Mouse (Mus musculus): ENCODE data around the gene Aldh16a1. TPM values are rescaled to one million over a fixed set of nuclear protein-coding genes. Genes with fewer than 3 reads are reported as not detected.
"Not testable (repeated sequence)": the region's sequence is repeated elsewhere in the genome, so short reads cannot be mapped to it uniquely, and the experiment has no call there.

The Aldh16a1 gene
- polyA plus RNA-seq, 1 experiment from 2014 or later: 18.8 TPM

- Histone ChIP-seq H3K4me2 (ENCODE audit: low read length) (peak overlapping the region; percentile 83), H3K4me1 (ENCODE audit: control insufficient read depth, insufficient read depth, low read depth, low read length) (peaks cover 37% of the 10 kb centered on the region), H3K4me3 (ENCODE audit: low read length) (peak overlapping the region; percentile 89), H3K27me3 (replicated peaks; ENCODE audit: control insufficient read depth, insufficient read depth, low read length) (no peaks in the 10 kb centered on the region), H3K27ac (ENCODE audit: low read depth, low read length) (peak overlapping the region; percentile 18; the same call in 1 of the 2 replicates), H3K9me3 (ENCODE audit: control insufficient read depth, low read length) (no peaks in the 10 kb centered on the region), H3K9ac (ENCODE audit: low read depth, low read length) (peak overlapping the region; percentile 100), H3K36me3 (ENCODE audit: control insufficient read depth, insufficient read depth, low read length) (peaks cover 28% of the 10 kb centered on the region)
- 50% methylated on average over 21 of the region's 21 CpGs for WGBS
- no peak for ATAC-seq
Observed at GRCm38 (mm10) chr7:45126844-45127699, 27.3 kb downstream of the Aldh16a1 start.

DNA sequence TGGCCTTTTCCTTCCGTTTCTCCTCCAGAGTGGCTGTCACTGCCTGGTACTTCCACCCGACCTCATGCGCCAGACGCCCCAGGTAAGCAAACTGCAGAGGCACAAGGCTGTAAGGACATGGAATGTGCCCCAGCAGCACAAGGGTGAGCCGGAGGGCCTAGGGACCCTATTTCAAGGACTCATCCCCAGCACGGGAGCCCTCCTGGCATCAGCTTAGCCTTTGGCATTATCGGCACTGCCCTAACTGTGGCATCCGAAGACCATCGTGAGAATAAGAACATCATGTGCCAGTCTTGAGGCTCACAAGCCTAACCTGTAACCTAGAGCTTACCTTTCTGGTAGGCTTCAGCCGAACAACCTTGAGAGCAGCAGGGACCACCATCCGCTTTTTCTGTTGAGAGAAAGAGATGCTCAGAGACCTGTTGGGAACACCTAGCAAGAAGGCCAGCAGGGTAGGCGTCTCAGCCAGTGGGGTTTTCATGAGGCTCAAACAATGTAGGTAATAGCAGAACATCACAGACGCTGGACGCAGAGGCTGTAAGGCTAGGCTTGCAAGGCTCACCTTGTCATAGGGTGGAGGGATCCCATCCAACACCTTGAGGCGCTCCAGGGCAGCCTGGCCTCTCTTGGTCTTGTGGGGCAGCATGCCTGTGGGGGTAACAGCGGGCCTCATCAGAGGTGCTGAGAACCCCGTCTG, 28.1 kb downstream of the Aldh16a1 start:
- Histone ChIP-seq H3K27me3 (replicated peaks; ENCODE audit: control insufficient read depth, insufficient read depth, low read length) (no peaks in the 10 kb centered on the region), H3K4me1 (ENCODE audit: control insufficient read depth, insufficient read depth, low read depth, low read length) (peaks cover 39% of the 10 kb centered on the region), H3K36me3 (ENCODE audit: control insufficient read depth, insufficient read depth, low read length) (peaks cover 36% of the 10 kb centered on the region), H3K27ac (ENCODE audit: low read depth, low read length) (peak overlapping the region; percentile 18; the same call in 1 of the 2 replicates), H3K9ac (ENCODE audit: low read depth, low read length) (peak overlapping the region; percentile 13; the same call in 1 of the 2 replicates), H3K4me2 (ENCODE audit: low read length) (peak overlapping the region; percentile 83), H3K4me3 (ENCODE audit: low read length) (no peak overlapping the region), H3K9me3 (ENCODE audit: control insufficient read depth, low read length) (no peaks in the 10 kb centered on the region)
- ATAC-seq: no peak
- WGBS: 81% methylated on average over 17 of the region's 17 CpGs

DNA sequence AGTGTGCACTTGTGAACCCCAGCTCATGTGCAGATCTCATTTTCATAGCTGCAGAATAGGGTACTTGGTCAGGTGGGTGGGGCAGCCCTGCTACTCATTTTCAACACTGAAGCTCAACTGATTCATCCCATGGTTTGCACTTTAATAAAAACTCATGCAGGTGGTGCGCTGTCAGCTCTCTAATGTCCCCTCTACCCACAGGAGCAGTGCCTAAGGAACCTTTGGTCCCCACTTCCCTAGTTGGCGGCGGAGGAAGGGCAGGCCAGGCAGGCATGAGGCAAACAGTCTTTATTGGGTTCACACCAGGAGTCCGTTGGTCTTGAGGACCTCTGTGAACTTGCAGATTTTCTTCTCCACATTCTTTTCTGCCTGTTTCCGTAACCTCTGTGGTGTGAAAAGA, 28.7 kb downstream of the Aldh16a1 start:
- H3K27ac ChIP-seq (ENCODE audit: low read depth, low read length); H3K9me3 ChIP-seq (ENCODE audit: control insufficient read depth, low read length); H3K4me2 ChIP-seq (ENCODE audit: low read length); H3K9ac ChIP-seq (ENCODE audit: low read depth, low read length); ATAC-seq; H3K27me3 ChIP-seq (replicated peaks; ENCODE audit: control insufficient read depth, insufficient read depth, low read length); H3K4me3 ChIP-seq (ENCODE audit: low read length): not testable (repeated sequence)
- Histone ChIP-seq H3K4me1 (ENCODE audit: control insufficient read depth, insufficient read depth, low read depth, low read length) (peaks cover 39% of the 10 kb centered on the region), H3K36me3 (ENCODE audit: control insufficient read depth, insufficient read depth, low read length) (peaks cover 41% of the 10 kb centered on the region)
- WGBS: 59% methylated on average over 5 of the region's 5 CpGs

DNA sequence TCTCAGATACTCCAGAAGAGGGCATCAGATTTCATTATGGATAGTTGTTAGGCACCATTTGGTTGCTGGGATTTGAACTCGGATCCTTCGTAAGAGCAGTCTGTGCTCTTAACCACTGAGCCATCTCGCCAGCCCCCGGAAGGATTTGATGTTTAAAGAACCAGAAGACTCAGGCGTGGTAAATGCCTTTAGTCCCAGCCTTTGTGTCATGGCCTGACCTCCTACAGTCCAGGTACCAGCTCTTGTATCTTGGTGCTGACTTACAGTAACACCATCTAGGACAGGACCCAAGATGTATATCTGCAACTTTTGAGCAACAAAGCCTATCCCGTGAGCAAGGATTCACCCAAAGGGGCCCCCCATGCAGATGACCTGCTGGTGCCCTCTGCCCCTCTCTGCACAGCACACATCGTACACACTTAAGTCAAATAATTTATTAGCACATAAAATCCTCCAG, 29.2 kb downstream of the Aldh16a1 start:
- no peaks in the 10 kb centered on the region for H3K27me3 ChIP-seq (replicated peaks; ENCODE audit: control insufficient read depth, insufficient read depth, low read length)
- peaks cover 43% of the 10 kb centered on the region for H3K36me3 ChIP-seq (ENCODE audit: control insufficient read depth, insufficient read depth, low read length)
- 21% methylated on average over 7 of the region's 7 CpGs for WGBS
- peak overlapping the region; percentile 52 for H3K4me2 ChIP-seq (ENCODE audit: low read length)
- peaks cover 39% of the 10 kb centered on the region for H3K4me1 ChIP-seq (ENCODE audit: control insufficient read depth, insufficient read depth, low read depth, low read length)
- ATAC-seq: no peak
- no peak overlapping the region for H3K9ac ChIP-seq (ENCODE audit: low read depth, low read length)
- H3K9me3 ChIP-seq (ENCODE audit: control insufficient read depth, low read length): no peaks in the 10 kb centered on the region
- H3K4me3 ChIP-seq (ENCODE audit: low read length): no peak overlapping the region
- peak overlapping the region; percentile 60; the same call in 1 of the 2 replicates for H3K27ac ChIP-seq (ENCODE audit: low read depth, low read length)

GRCm38 (mm10) chr7:45124224-45125143, 29.9 kb downstream of the Aldh16a1 start, which contains the start of gene Rps11:
Rps11 (minus strand) TSS chr7:45124439.
- Histone ChIP-seq H3K4me2 (ENCODE audit: low read length) (peak within 1 kb of the TSS; percentile 76), H3K27me3 (replicated peaks; ENCODE audit: control insufficient read depth, insufficient read depth, low read length) (no peaks in the 10 kb centered on the region), H3K9ac (ENCODE audit: low read depth, low read length) (peak within 1 kb of the TSS; percentile 91), H3K27ac (ENCODE audit: low read depth, low read length) (peak within 1 kb of the TSS; percentile 83), H3K4me1 (ENCODE audit: control insufficient read depth, insufficient read depth, low read depth, low read length) (peaks cover 33% of the 10 kb centered on the region), H3K9me3 (ENCODE audit: control insufficient read depth, low read length) (no peaks in the 10 kb centered on the region), H3K36me3 (ENCODE audit: control insufficient read depth, insufficient read depth, low read length) (peaks cover 48% of the 10 kb centered on the region), H3K4me3 (ENCODE audit: low read length) (peak within 1 kb of the TSS; percentile 83)
- under 1% methylated on average over 59 of the region's 59 CpGs for WGBS
- ATAC-seq: peak; percentile 85

- H3K27ac ChIP-seq (ENCODE audit: low read depth, low read length): no peak overlapping the region
- peak overlapping the region; percentile 76 for H3K4me2 ChIP-seq (ENCODE audit: low read length)
- H3K27me3 ChIP-seq (replicated peaks; ENCODE audit: control insufficient read depth, insufficient read depth, low read length): no peaks in the 10 kb centered on the region
- H3K36me3 ChIP-seq (ENCODE audit: control insufficient read depth, insufficient read depth, low read length): peaks cover 54% of the 10 kb centered on the region
- peaks cover 32% of the 10 kb centered on the region for H3K4me1 ChIP-seq (ENCODE audit: control insufficient read depth, insufficient read depth, low read depth, low read length)
- ATAC-seq: no peak
- 25% methylated on average over 12 of the region's 12 CpGs for WGBS
- H3K9me3 ChIP-seq (ENCODE audit: control insufficient read depth, low read length): no peaks in the 10 kb centered on the region
- H3K4me3 ChIP-seq (ENCODE audit: low read length): peak overlapping the region; percentile 83
- peak overlapping the region; percentile 91 for H3K9ac ChIP-seq (ENCODE audit: low read depth, low read length)
Observed at GRCm38 (mm10) chr7:45123186-45123570, 31.2 kb downstream of the Aldh16a1 start.

DNA sequence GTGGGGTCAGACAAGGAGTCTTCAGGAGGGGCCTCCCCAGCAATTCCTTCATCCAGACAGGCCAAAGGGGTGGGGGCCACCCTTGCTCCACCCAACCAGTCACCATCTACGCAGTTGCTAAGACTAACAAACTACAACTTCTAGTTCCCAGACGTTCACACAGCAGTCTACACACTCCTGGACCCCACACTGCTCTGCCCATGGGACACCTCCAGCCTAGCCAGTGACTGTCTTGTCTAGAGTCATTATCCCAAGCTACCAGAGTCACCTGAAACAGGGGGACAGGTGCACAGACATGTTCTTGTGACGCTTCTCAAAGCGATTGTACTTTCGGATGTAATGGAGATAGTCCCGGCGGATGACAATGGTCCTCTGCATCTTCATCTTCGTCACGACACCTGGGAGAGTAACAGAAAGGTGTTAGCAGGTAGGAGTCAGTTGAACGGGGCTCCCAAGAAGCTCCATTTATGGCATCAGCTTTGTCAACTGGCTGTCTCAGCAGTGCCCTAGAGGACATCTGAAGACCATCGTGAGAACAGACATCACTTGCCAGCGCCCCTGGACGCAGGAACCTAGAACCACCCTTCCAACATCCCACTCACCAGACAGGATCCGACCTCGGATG, 31.7 kb downstream of the Aldh16a1 start:
- Histone ChIP-seq H3K27me3 (replicated peaks; ENCODE audit: control insufficient read depth, insufficient read depth, low read length) (no peaks in the 10 kb centered on the region), H3K4me2 (ENCODE audit: low read length) (peak overlapping the region; percentile 76), H3K9me3 (ENCODE audit: control insufficient read depth, low read length) (no peaks in the 10 kb centered on the region), H3K27ac (ENCODE audit: low read depth, low read length) (no peak overlapping the region), H3K9ac (ENCODE audit: low read depth, low read length) (peak overlapping the region; percentile 91), H3K36me3 (ENCODE audit: control insufficient read depth, insufficient read depth, low read length) (peaks cover 54% of the 10 kb centered on the region), H3K4me3 (ENCODE audit: low read length) (peak overlapping the region; percentile 83), H3K4me1 (ENCODE audit: control insufficient read depth, insufficient read depth, low read depth, low read length) (peaks cover 30% of the 10 kb centered on the region)
- WGBS: 85% methylated on average over 15 of the region's 15 CpGs
- ATAC-seq: no peak

- no peak overlapping the region for H3K4me2 ChIP-seq (ENCODE audit: low read length)
- H3K9ac ChIP-seq (ENCODE audit: low read depth, low read length): no peak overlapping the region
- no peak for ATAC-seq
- H3K27ac ChIP-seq (ENCODE audit: low read depth, low read length): no peak overlapping the region
- H3K4me3 ChIP-seq (ENCODE audit: low read length): no peak overlapping the region
- no peaks in the 10 kb centered on the region for H3K27me3 ChIP-seq (replicated peaks; ENCODE audit: control insufficient read depth, insufficient read depth, low read length)
- H3K36me3 ChIP-seq (ENCODE audit: control insufficient read depth, insufficient read depth, low read length): peaks cover 54% of the 10 kb centered on the region
- H3K9me3 ChIP-seq (ENCODE audit: control insufficient read depth, low read length): no peaks in the 10 kb centered on the region
- peaks cover 23% of the 10 kb centered on the region for H3K4me1 ChIP-seq (ENCODE audit: control insufficient read depth, insufficient read depth, low read depth, low read length)
Observed at GRCm38 (mm10) chr7:45121966-45122365, 32.4 kb downstream of the Aldh16a1 start.

Data from hindbrain, embryonic 16.5 days (tissue).